Mouse (Mus musculus) E14TG2a.4 (cell line): ENCODE results near the gene Rai14.

Experiments
- H3K27me3 ChIP-seq: 2 replicates; pipeline ENCODE4 v1.6.1; 2014; ENCODE audit warnings: low read length, control low read depth; ENCODE audit not compliant: insufficient read depth
- H3K36me3 ChIP-seq: 2 replicates; pipeline ENCODE4 v1.6.1; 2014; ENCODE audit warnings: low read length, control low read depth; ENCODE audit not compliant: insufficient read depth
- H3K4me1 ChIP-seq: replicated peaks from 2 replicates; pipeline ENCODE4 v1.6.1; 2014; ENCODE audit warnings: low read depth, low read length, control low read depth
- H3K4me3 ChIP-seq: replicated peaks from 2 replicates; pipeline ENCODE4 v1.5.1; 2014; ENCODE audit warnings: mild to moderate bottlenecking, low read length
- H3K9me3 ChIP-seq: 2 replicates; pipeline ENCODE4 v1.6.1; 2014; ENCODE audit warnings: low read length, control low read depth
- CTCF ChIP-seq: conservative IDR thresholded peaks from 2 replicates; pipeline ENCODE4 v1.5.1; 2014; ENCODE audit warnings: low read length
- NANOG ChIP-seq: IDR thresholded peaks from 2 replicates; pipeline ENCODE4 v1.6.1; 2014; ENCODE audit warnings: borderline replicate concordance, low read length, mixed read lengths
- POU5F1 ChIP-seq: IDR thresholded peaks from 2 replicates; pipeline ENCODE4 v1.6.1; 2014; ENCODE audit warnings: low read length, borderline replicate concordance

Rai14 gene

DNA sequence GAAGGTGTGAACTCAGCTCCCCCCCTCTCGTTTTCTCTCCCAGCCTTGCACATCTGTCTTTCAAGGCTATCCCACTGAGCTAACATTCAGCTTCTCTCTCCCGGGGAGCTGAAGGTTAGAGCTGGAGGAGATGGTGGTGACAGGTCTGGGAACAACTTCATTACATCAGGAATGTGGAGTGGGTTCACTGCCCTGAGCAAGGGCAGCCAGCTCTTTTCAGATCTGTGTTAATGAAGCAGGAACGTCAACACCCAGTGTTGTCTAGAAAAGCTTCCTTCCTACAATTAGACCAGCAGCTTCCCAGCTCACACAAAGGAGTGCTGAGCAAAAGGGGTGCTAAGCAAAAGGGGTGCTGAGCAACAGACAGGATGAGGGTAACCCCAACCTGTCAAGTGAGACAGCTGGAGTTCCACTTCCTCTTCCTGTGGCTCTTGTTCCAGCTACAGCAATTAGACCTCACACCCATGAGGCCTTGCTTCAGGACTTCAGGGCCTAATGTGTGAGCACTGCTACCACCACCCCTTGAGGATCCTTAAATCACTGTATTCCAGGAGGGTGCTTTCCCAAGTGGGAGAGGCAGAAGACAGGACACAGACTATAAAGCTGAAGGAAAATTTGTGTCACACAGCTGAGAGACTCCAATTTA is 52.3 kb downstream of the Rai14 start:
- Histone ChIP-seq H3K9me3 (peaks cover 3% of the 10 kb centered on the region; the same call in 1 of the 2 replicates), H3K36me3 (peaks cover 28% of the 10 kb centered on the region), H3K27me3 (no peaks in the 10 kb centered on the region), H3K4me1 (peaks cover 73% of the 10 kb centered on the region), H3K4me3 (no peak overlapping the region)
- TF ChIP-seq POU5F1, result no peak
- peak; percentile 23; the same call in 1 of the 2 replicates for TF ChIP-seq NANOG

DNA sequence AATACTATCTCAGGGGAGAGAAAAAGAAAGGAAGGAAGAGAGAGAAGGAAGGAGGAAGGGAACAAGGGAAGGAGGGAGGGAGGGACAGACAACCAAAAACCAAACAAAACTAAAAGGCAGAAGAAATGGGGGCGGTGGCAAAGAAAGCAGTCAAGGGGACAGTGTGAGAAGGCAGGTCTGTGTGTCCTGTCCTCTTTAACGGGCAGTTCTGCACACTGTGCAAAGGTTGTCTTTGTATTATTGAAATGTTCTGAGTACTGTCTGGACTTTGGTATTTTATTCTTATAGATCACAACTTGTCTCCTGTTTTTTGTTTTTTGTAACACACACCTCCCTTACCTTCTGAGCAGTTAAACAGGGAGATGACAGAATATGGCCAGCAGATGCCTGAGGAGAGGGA is 55.6 kb downstream of the Rai14 start:
- TF ChIP-seq NANOG, result no peak
- TF ChIP-seq CTCF, result no peak
- Histone ChIP-seq H3K27me3 (no peaks in the 10 kb centered on the region), H3K4me3 (no peak overlapping the region), H3K9me3 (peaks cover 6% of the 10 kb centered on the region; the same call in 1 of the 2 replicates), H3K4me1 (peaks cover 52% of the 10 kb centered on the region), H3K36me3 (peaks cover 44% of the 10 kb centered on the region)

DNA sequence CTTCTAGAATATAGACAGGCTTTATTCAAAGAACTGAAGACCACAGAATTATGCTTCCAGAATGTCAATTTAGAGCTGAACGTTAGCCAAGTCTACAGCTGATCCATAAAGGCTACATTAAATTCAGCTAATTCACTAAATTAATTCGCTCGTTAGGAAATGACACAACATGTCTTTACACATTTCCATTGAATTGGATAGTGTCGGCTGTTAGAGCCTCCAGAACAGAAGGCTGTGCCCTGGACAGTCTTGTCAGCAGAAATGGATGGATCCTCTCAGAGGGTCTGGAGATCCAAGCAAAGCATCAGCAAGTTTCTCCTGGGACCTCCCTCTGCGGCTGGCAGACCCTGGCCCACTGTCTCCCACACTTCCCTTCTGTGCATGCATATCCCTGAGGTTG is 58.3 kb downstream of the Rai14 start:
- TF ChIP-seq CTCF (no peak), POU5F1 (no peak), NANOG (no peak)
- H3K4me3 ChIP-seq, result no peak overlapping the region
- H3K27me3 ChIP-seq, result no peaks in the 10 kb centered on the region
- peaks cover 28% of the 10 kb centered on the region for H3K4me1 ChIP-seq
- peaks cover 6% of the 10 kb centered on the region; the same call in 1 of the 2 replicates for H3K9me3 ChIP-seq
- peaks cover 41% of the 10 kb centered on the region for H3K36me3 ChIP-seq

DNA sequence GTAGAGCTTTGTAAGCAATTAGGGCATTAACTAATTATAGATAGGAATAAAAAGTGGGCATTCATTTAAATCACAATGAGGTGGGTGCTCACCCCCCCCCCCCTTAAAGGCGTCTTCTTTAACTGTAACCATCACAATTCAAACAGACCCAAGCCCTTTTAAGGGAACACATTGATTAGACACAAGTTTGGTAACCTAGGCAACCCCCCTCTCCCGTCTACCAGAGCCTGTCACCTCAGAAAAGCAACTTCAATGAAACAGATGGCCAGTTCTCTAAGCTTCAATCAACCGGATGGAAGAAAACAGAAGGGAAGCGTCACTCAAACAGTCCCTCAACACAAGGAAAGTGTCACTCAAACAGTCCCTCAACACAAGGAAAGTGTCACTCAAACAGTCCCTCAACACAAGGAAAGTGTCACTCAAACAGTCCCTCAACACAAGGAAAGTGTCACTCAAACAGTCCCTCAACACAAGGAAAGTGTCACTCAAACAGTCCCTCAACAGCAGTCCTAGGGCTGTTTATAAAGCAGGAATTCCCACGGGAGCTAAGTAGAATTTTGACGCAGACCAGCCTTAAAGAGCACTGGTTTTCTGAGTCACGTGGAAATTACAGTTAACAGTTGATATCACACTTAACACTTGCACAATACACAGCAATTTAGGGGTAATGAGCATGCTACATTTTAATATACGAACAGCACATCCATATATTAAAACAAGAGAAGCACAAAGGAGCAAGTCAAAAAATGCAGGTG is 59.1 kb downstream of the Rai14 start:
- peaks cover 33% of the 10 kb centered on the region for H3K36me3 ChIP-seq
- H3K27me3 ChIP-seq, result no peaks in the 10 kb centered on the region
- no peak for TF ChIP-seq CTCF
- no peak for TF ChIP-seq NANOG
- no peak for TF ChIP-seq POU5F1
- peaks cover 6% of the 10 kb centered on the region; the same call in 1 of the 2 replicates for H3K9me3 ChIP-seq
- H3K4me1 ChIP-seq, result peaks cover 21% of the 10 kb centered on the region
- no peak overlapping the region for H3K4me3 ChIP-seq

DNA sequence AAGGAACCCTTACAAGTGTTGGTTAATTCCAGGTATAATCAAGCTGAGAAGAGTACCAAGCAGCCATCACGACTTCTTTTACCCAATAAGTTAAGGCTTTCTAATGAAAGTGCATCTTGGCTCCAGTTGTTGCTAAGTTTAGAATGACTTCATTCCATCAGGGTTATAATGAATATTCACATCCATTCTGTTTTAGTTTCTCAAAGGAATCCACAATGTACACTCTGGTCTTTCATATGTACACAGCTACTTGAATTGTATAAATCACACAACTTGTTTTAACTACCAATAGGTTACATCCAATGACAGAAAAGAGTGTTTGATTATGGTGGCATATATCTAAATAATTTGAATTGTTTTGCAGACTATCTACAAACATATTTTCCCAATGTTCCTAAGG is 59.7 kb downstream of the Rai14 start:
- Histone ChIP-seq H3K36me3 (peaks cover 30% of the 10 kb centered on the region), H3K27me3 (no peaks in the 10 kb centered on the region), H3K4me3 (no peak overlapping the region), H3K9me3 (peaks cover 6% of the 10 kb centered on the region; the same call in 1 of the 2 replicates), H3K4me1 (peaks cover 24% of the 10 kb centered on the region)
- TF ChIP-seq NANOG, result no peak

DNA sequence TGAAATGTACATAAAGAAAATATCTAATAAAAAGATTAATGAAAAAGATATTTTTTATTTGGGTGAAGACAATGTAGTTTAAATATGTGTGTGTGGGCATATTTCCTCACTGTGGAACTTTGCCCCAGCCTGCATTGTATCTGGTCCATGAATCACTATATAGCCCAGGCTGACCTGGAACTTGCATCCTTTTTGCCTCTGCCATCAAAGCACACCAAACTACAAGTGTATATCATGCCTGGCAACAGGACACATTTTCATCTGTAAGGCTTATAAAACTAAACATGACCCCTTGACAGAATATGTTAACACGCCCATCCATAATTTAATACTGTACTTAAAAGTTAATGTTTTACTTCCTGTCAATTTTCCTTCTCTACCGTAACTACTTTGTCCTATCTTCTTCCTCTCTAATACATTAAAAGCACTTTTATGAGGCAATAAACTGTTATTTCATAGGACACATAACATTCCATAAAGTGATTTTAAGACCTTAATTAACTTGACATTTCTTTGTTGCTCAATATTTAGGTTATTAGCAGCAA is 61.4 kb downstream of the Rai14 start:
- Histone ChIP-seq H3K4me3 (no peak overlapping the region), H3K36me3 (peaks cover 24% of the 10 kb centered on the region), H3K9me3 (peaks cover 6% of the 10 kb centered on the region; the same call in 1 of the 2 replicates), H3K4me1 (peaks cover 31% of the 10 kb centered on the region), H3K27me3 (no peaks in the 10 kb centered on the region)
- TF ChIP-seq CTCF (no peak), POU5F1 (no peak)

DNA sequence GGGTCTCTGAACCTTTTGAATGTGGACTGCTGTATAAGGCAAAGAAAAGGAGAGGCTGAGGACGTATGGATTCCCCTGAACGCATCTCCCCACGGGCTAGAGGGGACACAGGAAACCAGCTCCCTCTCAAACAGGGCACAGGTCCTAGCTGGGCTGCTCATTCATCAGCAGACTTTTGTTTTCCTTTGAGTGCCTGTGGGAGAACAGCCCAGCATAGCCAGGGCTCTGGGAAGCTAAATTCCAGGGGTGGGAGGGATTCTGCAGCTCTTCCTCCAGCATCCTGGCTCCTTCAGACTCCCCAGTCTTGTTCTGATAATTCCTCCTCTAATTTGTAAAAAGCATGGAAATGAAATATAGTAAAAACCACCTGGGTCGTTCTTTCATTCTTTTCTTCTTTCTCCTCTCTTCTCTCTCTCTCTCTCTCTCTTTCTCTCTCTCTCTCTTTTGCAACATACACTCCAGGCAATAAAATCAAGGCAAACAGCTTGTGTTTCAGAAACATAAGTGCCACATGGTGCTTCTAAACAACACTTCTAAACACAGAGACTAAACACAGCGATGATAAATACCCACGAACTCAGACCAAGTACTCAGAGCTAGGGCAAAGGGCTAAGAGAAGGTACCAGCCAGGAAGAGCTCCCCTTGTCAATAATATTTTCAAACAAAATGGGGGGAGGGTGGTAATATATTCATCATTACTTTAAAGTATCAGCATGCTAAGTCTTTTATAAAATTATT is 65.9 kb downstream of the Rai14 start:
- Histone ChIP-seq H3K9me3 (no peaks in the 10 kb centered on the region), H3K4me3 (no peak overlapping the region), H3K36me3 (peaks cover 27% of the 10 kb centered on the region), H3K4me1 (peaks cover 52% of the 10 kb centered on the region), H3K27me3 (no peaks in the 10 kb centered on the region)
- no peak for TF ChIP-seq CTCF
- no peak for TF ChIP-seq NANOG

DNA sequence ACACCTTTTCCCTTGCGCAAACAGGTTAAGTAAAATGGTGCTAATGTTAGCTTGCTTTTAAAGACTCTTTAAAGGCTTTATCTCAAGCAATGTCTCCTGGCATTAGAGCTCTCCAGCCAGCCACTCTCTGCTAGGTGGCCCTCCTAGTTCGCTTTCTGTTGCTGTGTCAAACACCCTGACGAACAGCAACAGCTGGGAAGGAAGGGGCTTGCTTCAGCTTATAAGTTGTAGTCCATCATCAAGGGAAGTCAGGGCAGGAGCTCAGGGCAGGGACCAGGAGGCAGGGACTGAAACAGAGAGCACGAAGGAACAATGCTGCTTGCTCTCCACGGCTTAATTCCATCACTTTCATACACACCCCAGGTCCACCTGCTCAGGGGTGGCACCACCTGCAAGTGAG is 68.1 kb downstream of the Rai14 start:
- TF ChIP-seq NANOG (no peak), POU5F1 (no peak), CTCF (no peak)

More for the DNA sequence above, 68.1 kb downstream of the Rai14 start:
- Histone ChIP-seq H3K9me3 (no peaks in the 10 kb centered on the region), H3K36me3 (peaks cover 37% of the 10 kb centered on the region), H3K27me3 (no peaks in the 10 kb centered on the region), H3K4me1 (peaks cover 68% of the 10 kb centered on the region), H3K4me3 (no peak overlapping the region)
